ENCODE assay signal across 8 mouse cellular contexts in genomic region chr5:114248174-114248589, GRCm38 (mm10). TPM values are rescaled to one million over a fixed set of nuclear protein-coding genes. Genes with fewer than 3 reads are reported as not detected.
DNase-seq lines count a peak whose midpoint lies in the region; ATAC-seq and TF ChIP-seq lines count a peak whose summit lies in the region.

No protein-coding gene starts in this region.

- DNase-seq in layer of hippocampus, adult 11-12 months (ENCODE audit: low spot score) = peak; percentile 67
- no peak for DNase-seq in layer of hippocampus, adult 9-10 months (ENCODE audit: low spot score)
- DNase-seq in embryo, embryonic 9.5 days (ENCODE audit: extremely low spot score) = peak; percentile 84
- DNase-seq in heart, adult 2 months = peak; percentile 60 to 73
- DNase-seq in kidney, adult 9 months = peak; percentile 48
- peak; percentile 13 to 37 for DNase-seq in natural killer cell, adult 2 months (ENCODE audit: low spot score in 2 of 2)

- no peaks in the 10 kb centered on the region for H3K4me1 ChIP-seq in heart, adult 2 months (ENCODE audit: control insufficient read depth, insufficient read depth, low read length)
- peaks cover 7% of the 10 kb centered on the region for H3K4me1 ChIP-seq in limb, embryonic 15.5 days
- H3K4me1 ChIP-seq in stomach, embryonic 16.5 days (ENCODE audit: control insufficient read depth, insufficient read depth, low read length) = 0 out of 2 replicates have a peak, but pooled peaks cover 3% of the 10 kb centered on the region

- H3K79me2 ChIP-seq in heart, adult 2 months (replicated peaks; ENCODE audit: control insufficient read depth, insufficient read depth, low read length) = no peaks in the 10 kb centered on the region

- TF ChIP-seq POLR2A in heart, adult 2 months (IDR thresholded peaks at IDR 0.05; ENCODE audit: insufficient read depth, low read depth, low read length) = no peak

- WGBS in heart, adult 2 months = 18% methylated on average over 14 of the region's 14 CpGs
- WGBS in limb, embryonic 15.5 days = 16% methylated on average over 14 of the region's 14 CpGs
- 17% methylated on average over 14 of the region's 14 CpGs for WGBS in stomach, embryonic 16.5 days

- H3K27ac ChIP-seq in heart, adult 2 months = no peak overlapping the region
- no peak overlapping the region for H3K27ac ChIP-seq in limb, embryonic 15.5 days
- no peak overlapping the region for H3K27ac ChIP-seq in stomach, embryonic 16.5 days (ENCODE audit: low read length)

- H3K36me3 ChIP-seq in heart, adult 2 months (ENCODE audit: control insufficient read depth, insufficient read depth, low read length) = no peaks in the 10 kb centered on the region
- no peaks in the 10 kb centered on the region for H3K36me3 ChIP-seq in limb, embryonic 15.5 days
- H3K36me3 ChIP-seq in stomach, embryonic 16.5 days (ENCODE audit: control insufficient read depth, insufficient read depth, low read length) = no peaks in the 10 kb centered on the region

- H3K4me2 ChIP-seq in limb, embryonic 15.5 days = peak overlapping the region; percentile 22; the same call in 1 of the 2 replicates
- H3K4me2 ChIP-seq in stomach, embryonic 16.5 days (ENCODE audit: low read depth, low read length) = peak overlapping the region; percentile 45

- no peak for ATAC-seq in limb, embryonic 15.5 days (ENCODE audit: insufficient number of reproducible peaks, low FRiP score, low TSS enrichment, low read depth)
- ATAC-seq in stomach, embryonic 16.5 days (ENCODE audit: insufficient read depth, low FRiP score) = peak; percentile 52; the same call in 1 of the 2 replicates

- H3K9me3 ChIP-seq in limb, embryonic 15.5 days = no peaks in the 10 kb centered on the region
- no peaks in the 10 kb centered on the region for H3K9me3 ChIP-seq in stomach, embryonic 16.5 days (replicated peaks; ENCODE audit: control insufficient read depth, low read length)

- H3K27me3 ChIP-seq in heart, adult 2 months (ENCODE audit: control insufficient read depth, insufficient read depth, low read length) = no peaks in the 10 kb centered on the region
- H3K27me3 ChIP-seq in limb, embryonic 15.5 days = no peaks in the 10 kb centered on the region
- H3K27me3 ChIP-seq in stomach, embryonic 16.5 days (ENCODE audit: control insufficient read depth, insufficient read depth, low read length) = no peaks in the 10 kb centered on the region

- no peak overlapping the region for H3K4me3 ChIP-seq in heart, adult 2 months
- peak overlapping the region; percentile 12; the same call in 1 of the 2 replicates for H3K4me3 ChIP-seq in limb, embryonic 15.5 days
- no peak overlapping the region for H3K4me3 ChIP-seq in stomach, embryonic 16.5 days (replicated peaks; ENCODE audit: low read length)

- TF ChIP-seq EP300 in heart, adult 2 months (IDR thresholded peaks at IDR 0.05; ENCODE audit: insufficient read depth, low read depth, low read length) = 0 out of 2 replicates have a peak, but pooled peaks have one; percentile 21

- TF ChIP-seq CTCF in heart, adult 2 months (IDR thresholded peaks at IDR 0.05) = peak; percentile 94

- no peak overlapping the region for H3K9ac ChIP-seq in heart, adult 2 months (ENCODE audit: low read depth, low read length)
- no peak overlapping the region for H3K9ac ChIP-seq in limb, embryonic 15.5 days
- peak overlapping the region; percentile 54 for H3K9ac ChIP-seq in stomach, embryonic 16.5 days (ENCODE audit: low read length)

- intact Hi-C loops in heart, adult 2 months (cut with DNase I) = loop anchor here (1.0 kb wide), 1 partner anchor 61 kb away; no protein-coding TSS in a partner anchor

RNA-seq across cellular contexts. Expression of gene Foxn4, which starts 25.4 kb away (rescaled TPM):
- not detected for total RNA-seq in heart, adult 2 months (2021)
- polyA plus RNA-seq in heart, adult 2 months (2012; rRNA removed) = 0.12 TPM in 1 of 2 replicates, not detected in the other
- not detected in 2 replicates for polyA plus RNA-seq in limb, embryonic 15.5 days (2015; fragmentation: Nextera tagmentation; extraction: Ambion mirVana)
- 0.13 TPM in 1 of 2 replicates, not detected in the other for polyA plus RNA-seq in stomach, embryonic 16.5 days (2015; fragmentation: Nextera tagmentation; extraction: Ambion mirVana)

RNA-seq across cellular contexts. Expression of gene Myo1h, which starts 40.8 kb away (rescaled TPM):
- under 1 TPM in 1 of 2 experiments, not detected in 1; 0.39 TPM for total RNA-seq in heart, adult 2 months (2021)
- polyA plus RNA-seq in heart, adult 2 months (2012; rRNA removed) = 0.12 and 0.47 TPM in 2 replicates
- polyA plus RNA-seq in limb, embryonic 15.5 days (2015; fragmentation: Nextera tagmentation; extraction: Ambion mirVana) = 2.2 and 3.7 TPM in 2 replicates
- polyA plus RNA-seq in stomach, embryonic 16.5 days (2015; fragmentation: Nextera tagmentation; extraction: Ambion mirVana) = 6.0 and 7.5 TPM in 2 replicates
